Mouse (Mus musculus): ENCODE results near the gene Gpc5. TPM values are rescaled to one million over a fixed set of nuclear protein-coding genes. Genes with fewer than 3 reads are reported as not detected.
"Not testable (repeated sequence)": the region's sequence is repeated elsewhere in the genome, so short reads cannot be mapped to it uniquely, and the experiment has no call there.

Gpc5 gene
- polyA plus RNA-seq, 2 experiments, result 0.05 TPM; not detected in 1

- Histone ChIP-seq H3K9ac (replicated peaks) (no peak overlapping the region), H3K9me3 (ENCODE audit: control insufficient read depth, low read length) (no peaks in the 10 kb centered on the region), H3K4me3 (ENCODE audit: insufficient read depth in 1 of 2, low read depth in 2 of 2, low read length in 2 of 2) (no peak overlapping the region), H3K4me2 (ENCODE audit: low read depth) (no peak overlapping the region), H3K36me3 (replicated peaks; ENCODE audit: control insufficient read depth, insufficient read depth, low read depth) (no peaks in the 10 kb centered on the region), H3K27me3 (ENCODE audit: control insufficient read depth, insufficient read depth, low read length) (no peaks in the 10 kb centered on the region), H3K4me1 (replicated peaks; ENCODE audit: control insufficient read depth in 2 of 2, insufficient read depth in 2 of 2, low read length in 1 of 2) (no peaks in the 10 kb centered on the region), H3K27ac (no peak overlapping the region)
- WGBS (ENCODE audit: insufficient replicate concordance), result 49% methylated on average over 4 of the region's 4 CpGs
- DNase-seq (ENCODE audit: low read depth in 3 of 3, low spot score in 3 of 3) (no peak), ATAC-seq (ENCODE audit: insufficient read depth) (no peak)
- TF ChIP-seq EP300 (IDR thresholded peaks at IDR 0.05; ENCODE audit: low read depth), result no peak
- no peak for TF ChIP-seq CTCF (IDR thresholded peaks at IDR 0.05; ENCODE audit: low read depth)
Measured at GRCm38 (mm10) chr14:115054252-115054651, 37.8 kb upstream of the Gpc5 start.

- Histone ChIP-seq H3K9me3 (ENCODE audit: control insufficient read depth, low read length) (no peaks in the 10 kb centered on the region), H3K4me3 (ENCODE audit: insufficient read depth in 1 of 2, low read depth in 2 of 2, low read length in 2 of 2) (no peak overlapping the region), H3K4me1 (replicated peaks; ENCODE audit: control insufficient read depth in 2 of 2, insufficient read depth in 2 of 2, low read length in 1 of 2) (no peaks in the 10 kb centered on the region), H3K4me2 (ENCODE audit: low read depth) (no peak overlapping the region), H3K9ac (replicated peaks) (no peak overlapping the region), H3K27ac (no peak overlapping the region), H3K27me3 (ENCODE audit: control insufficient read depth, insufficient read depth, low read length) (no peaks in the 10 kb centered on the region), H3K36me3 (replicated peaks; ENCODE audit: control insufficient read depth, insufficient read depth, low read depth) (no peaks in the 10 kb centered on the region)
- ATAC-seq (ENCODE audit: insufficient read depth), result no peak
- DNase-seq (ENCODE audit: low read depth in 3 of 3, low spot score in 3 of 3), result no peak
- 63% methylated on average over 4 of the region's 4 CpGs for WGBS (ENCODE audit: insufficient replicate concordance)
- TF ChIP-seq CTCF (IDR thresholded peaks at IDR 0.05; ENCODE audit: low read depth), result no peak
- no peak for TF ChIP-seq EP300 (IDR thresholded peaks at IDR 0.05; ENCODE audit: low read depth)
Measured at GRCm38 (mm10) chr14:115057524-115057923, 34.5 kb upstream of the Gpc5 start.

- not testable (repeated sequence) for H3K27me3 ChIP-seq (ENCODE audit: control insufficient read depth, insufficient read depth, low read length); H3K4me1 ChIP-seq (replicated peaks; ENCODE audit: control insufficient read depth in 2 of 2, insufficient read depth in 2 of 2, low read length in 1 of 2); H3K9me3 ChIP-seq (ENCODE audit: control insufficient read depth, low read length); H3K4me3 ChIP-seq (ENCODE audit: insufficient read depth in 1 of 2, low read depth in 2 of 2, low read length in 2 of 2); ATAC-seq (ENCODE audit: insufficient read depth); H3K36me3 ChIP-seq (replicated peaks; ENCODE audit: control insufficient read depth, insufficient read depth, low read depth); H3K9ac ChIP-seq (replicated peaks); H3K27ac ChIP-seq; H3K4me2 ChIP-seq (ENCODE audit: low read depth); DNase-seq (ENCODE audit: low read depth in 3 of 3, low spot score in 3 of 3)
- WGBS (ENCODE audit: insufficient replicate concordance), result 44% methylated on average over 2 of the region's 2 CpGs
Measured at GRCm38 (mm10) chr14:115066164-115066563, 25.9 kb upstream of the Gpc5 start.

GRCm38 (mm10) chr14:115070534-115070933 is 21.5 kb upstream of the Gpc5 start:
- H3K4me2 ChIP-seq (ENCODE audit: low read depth), result no peak overlapping the region
- H3K9ac ChIP-seq (replicated peaks), result no peak overlapping the region
- H3K4me3 ChIP-seq (ENCODE audit: insufficient read depth in 1 of 2, low read depth in 2 of 2, low read length in 2 of 2), result no peak overlapping the region
- H3K27me3 ChIP-seq (ENCODE audit: control insufficient read depth, insufficient read depth, low read length), result no peaks in the 10 kb centered on the region
- no peaks in the 10 kb centered on the region for H3K36me3 ChIP-seq (replicated peaks; ENCODE audit: control insufficient read depth, insufficient read depth, low read depth)
- TF ChIP-seq CTCF (IDR thresholded peaks at IDR 0.05; ENCODE audit: low read depth), result peak; percentile 47
- TF ChIP-seq EP300 (IDR thresholded peaks at IDR 0.05; ENCODE audit: low read depth), result no peak
- 35% methylated on average over 6 of the region's 6 CpGs for WGBS (ENCODE audit: insufficient replicate concordance)
- no peaks in the 10 kb centered on the region for H3K9me3 ChIP-seq (ENCODE audit: control insufficient read depth, low read length)
- no peak overlapping the region for H3K27ac ChIP-seq
- no peak for ATAC-seq (ENCODE audit: insufficient read depth)
- H3K4me1 ChIP-seq (replicated peaks; ENCODE audit: control insufficient read depth in 2 of 2, insufficient read depth in 2 of 2, low read length in 1 of 2), result no peaks in the 10 kb centered on the region
- DNase-seq (ENCODE audit: low read depth in 3 of 3, low spot score in 3 of 3), result no peak

- Histone ChIP-seq H3K9ac (replicated peaks) (no peak overlapping the region), H3K4me1 (replicated peaks; ENCODE audit: control insufficient read depth in 2 of 2, insufficient read depth in 2 of 2, low read length in 1 of 2) (no peaks in the 10 kb centered on the region), H3K4me2 (ENCODE audit: low read depth) (no peak overlapping the region), H3K27ac (no peak overlapping the region), H3K9me3 (ENCODE audit: control insufficient read depth, low read length) (no peaks in the 10 kb centered on the region), H3K36me3 (replicated peaks; ENCODE audit: control insufficient read depth, insufficient read depth, low read depth) (no peaks in the 10 kb centered on the region), H3K4me3 (ENCODE audit: insufficient read depth in 1 of 2, low read depth in 2 of 2, low read length in 2 of 2) (no peak overlapping the region), H3K27me3 (ENCODE audit: control insufficient read depth, insufficient read depth, low read length) (no peaks in the 10 kb centered on the region)
- TF ChIP-seq EP300 (IDR thresholded peaks at IDR 0.05; ENCODE audit: low read depth), result no peak
- TF ChIP-seq CTCF (IDR thresholded peaks at IDR 0.05; ENCODE audit: low read depth), result no peak
- WGBS (ENCODE audit: insufficient replicate concordance), result 53% methylated on average over 9 of the region's 9 CpGs
- DNase-seq (ENCODE audit: low read depth in 3 of 3, low spot score in 3 of 3), result no peak
- no peak for ATAC-seq (ENCODE audit: insufficient read depth)
Measured at GRCm38 (mm10) chr14:115077340-115077739, 14.7 kb upstream of the Gpc5 start.
